Comparison of ENCODE assay signal across 8 mouse cellular contexts in the genomic region with DNA sequence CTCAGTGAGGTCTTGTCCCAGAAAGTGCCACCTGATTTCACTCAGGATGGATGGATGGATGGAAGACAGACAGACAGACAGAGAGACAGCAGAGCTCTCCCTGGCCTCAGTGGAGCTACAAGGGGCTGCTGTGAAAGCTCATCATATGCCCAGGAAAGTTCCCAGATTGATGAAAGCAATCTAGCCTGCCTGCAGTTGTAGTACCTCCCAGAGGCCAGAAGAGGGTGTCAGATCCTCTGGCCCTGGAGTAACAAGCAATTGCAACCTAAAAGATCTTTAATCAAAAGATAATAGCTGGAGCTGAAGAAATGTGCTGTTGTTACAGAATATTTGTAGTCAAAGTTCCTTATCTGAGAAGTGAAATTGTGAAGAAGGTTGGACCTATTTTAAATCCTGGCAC. TPM values are rescaled to one million over a fixed set of nuclear protein-coding genes. Genes with fewer than 3 reads are reported as not detected.
DNase-seq lines count a peak whose midpoint lies in the region; ATAC-seq and TF ChIP-seq lines count a peak whose summit lies in the region.

No protein-coding gene starts in this region.

- no peak overlapping the region for H3K4me3 ChIP-seq in heart, adult 2 months
- H3K4me3 ChIP-seq in heart, embryonic 11.5 days (ENCODE audit: low read depth, low read length) = no peak overlapping the region
- no peak overlapping the region for H3K4me3 ChIP-seq in lung, postnatal 0 days (ENCODE audit: low read depth, low read length)

- intact Hi-C loops in heart, adult 2 months (cut with DNase I) = no loop called here
- intact Hi-C loops in gastrocnemius, postnatal 14 days (cut with DNase I; ENCODE audit: low total_unique reads) = no loop called here

- no peaks in the 10 kb centered on the region for H3K27me3 ChIP-seq in heart, adult 2 months (ENCODE audit: control insufficient read depth, insufficient read depth, low read length)
- H3K27me3 ChIP-seq in heart, embryonic 11.5 days (ENCODE audit: control insufficient read depth, insufficient read depth, low read length) = no peaks in the 10 kb centered on the region
- no peaks in the 10 kb centered on the region for H3K27me3 ChIP-seq in lung, postnatal 0 days (replicated peaks; ENCODE audit: insufficient read depth, low read length)

- H3K79me2 ChIP-seq in heart, adult 2 months (replicated peaks; ENCODE audit: control insufficient read depth, insufficient read depth, low read length) = peaks cover 9% of the 10 kb centered on the region; the same call in 1 of the 2 replicates

- H3K4me2 ChIP-seq in heart, embryonic 11.5 days = no peak overlapping the region
- H3K4me2 ChIP-seq in lung, postnatal 0 days (replicated peaks; ENCODE audit: low read depth, low read length) = no peak overlapping the region

- no peak for ATAC-seq in heart, embryonic 11.5 days (replicated peaks; ENCODE audit: insufficient number of reproducible peaks, low FRiP score, low TSS enrichment)
- ATAC-seq in lung, postnatal 0 days = no peak

- no peak overlapping the region for H3K9ac ChIP-seq in heart, adult 2 months (ENCODE audit: low read depth, low read length)
- H3K9ac ChIP-seq in heart, embryonic 11.5 days (ENCODE audit: low read depth, low read length) = no peak overlapping the region
- H3K9ac ChIP-seq in lung, postnatal 0 days (replicated peaks; ENCODE audit: low read depth) = no peak overlapping the region

- DNase-seq in heart, adult 2 months = no peak
- DNase-seq in urinary bladder, postnatal 14 days (ENCODE audit: low spot score) = peak; percentile 31
- DNase-seq in urinary bladder, postnatal 10 days (ENCODE audit: low spot score) = no peak
- peak; percentile 48 for DNase-seq in embryo, embryonic 10 days (ENCODE audit: low spot score)
- DNase-seq in lung, postnatal 0 days (ENCODE audit: low spot score) = peak; percentile 44
- DNase-seq in yolk sac, embryonic 10.5 days (ENCODE audit: low spot score) = no peak
- no peak for DNase-seq in gastrocnemius, postnatal 14 days

- TF ChIP-seq POLR2A in heart, adult 2 months (IDR thresholded peaks at IDR 0.05; ENCODE audit: insufficient read depth, low read depth, low read length) = no peak

- H3K4me1 ChIP-seq in heart, adult 2 months (ENCODE audit: control insufficient read depth, insufficient read depth, low read length) = peaks cover 6% of the 10 kb centered on the region
- H3K4me1 ChIP-seq in heart, embryonic 11.5 days (ENCODE audit: control insufficient read depth, insufficient read depth, low read length) = no peaks in the 10 kb centered on the region
- H3K4me1 ChIP-seq in lung, postnatal 0 days (ENCODE audit: insufficient read depth, low read depth, low read length) = 0 out of 2 replicates have a peak, but pooled peaks cover 2% of the 10 kb centered on the region

- no peak for TF ChIP-seq EP300 in heart, adult 2 months (IDR thresholded peaks at IDR 0.05; ENCODE audit: insufficient read depth, low read depth, low read length)
- no peak for TF ChIP-seq EP300 in lung, postnatal 0 days (IDR thresholded peaks at IDR 0.05)

- H3K36me3 ChIP-seq in heart, adult 2 months (ENCODE audit: control insufficient read depth, insufficient read depth, low read length) = peaks cover 25% of the 10 kb centered on the region
- H3K36me3 ChIP-seq in heart, embryonic 11.5 days (ENCODE audit: control insufficient read depth, insufficient read depth, low read length) = peaks cover 6% of the 10 kb centered on the region; the same call in 1 of the 2 replicates
- peaks cover 9% of the 10 kb centered on the region; the same call in 1 of the 2 replicates for H3K36me3 ChIP-seq in lung, postnatal 0 days (ENCODE audit: insufficient read depth, low read length)

- no peaks in the 10 kb centered on the region for H3K9me3 ChIP-seq in heart, embryonic 11.5 days (replicated peaks; ENCODE audit: control insufficient read depth, low read length)
- H3K9me3 ChIP-seq in lung, postnatal 0 days (ENCODE audit: low read length) = no peaks in the 10 kb centered on the region

- peak; percentile 83 for TF ChIP-seq CTCF in heart, adult 2 months (IDR thresholded peaks at IDR 0.05)
- TF ChIP-seq CTCF in lung, postnatal 0 days (IDR thresholded peaks at IDR 0.05) = peak; percentile 84

- H3K27ac ChIP-seq in heart, adult 2 months = no peak overlapping the region
- H3K27ac ChIP-seq in heart, embryonic 11.5 days (ENCODE audit: low read depth, low read length) = no peak overlapping the region
- no peak overlapping the region for H3K27ac ChIP-seq in lung, postnatal 0 days (ENCODE audit: low read length)

RNA-seq across cellular contexts. Expression of a gene that starts 15.3 kb away (rescaled TPM):
- under 1 TPM in 1 of 2 experiments, not detected in 1; 0.14 TPM for total RNA-seq in heart, adult 2 months (2021)
- polyA plus RNA-seq in heart, adult 2 months (2012; rRNA removed) = 0.08 and 0.09 TPM in 2 replicates
- polyA plus RNA-seq in heart, embryonic 11.5 days (2014; fragmentation: Nextera tagmentation; extraction: Ambion mirVana) = 0.54 and 0.68 TPM in 2 replicates
- 2.8 and 3.5 TPM in 2 replicates for polyA plus RNA-seq in lung, postnatal 0 days (2015; fragmentation: Nextera tagmentation; extraction: Ambion mirVana)
- under 1 TPM in 1 of 2 experiments, not detected in 1; 0.13 TPM for total RNA-seq in gastrocnemius, postnatal 14 days (2021)

RNA-seq across cellular contexts. Expression of a gene that starts 22.3 kb away (rescaled TPM):
- 10 to 100 TPM; 26.2 to 27.2 TPM for total RNA-seq in heart, adult 2 months (2021)
- polyA plus RNA-seq in heart, adult 2 months (2012; rRNA removed) = 31.2 and 36.5 TPM in 2 replicates
- 47.8 and 49.6 TPM in 2 replicates for polyA plus RNA-seq in heart, embryonic 11.5 days (2014; fragmentation: Nextera tagmentation; extraction: Ambion mirVana)
- polyA plus RNA-seq in lung, postnatal 0 days (2015; fragmentation: Nextera tagmentation; extraction: Ambion mirVana) = 33.1 and 39.6 TPM in 2 replicates
- total RNA-seq in gastrocnemius, postnatal 14 days (2021) = 10 to 100 TPM; 21.0 to 21.2 TPM

RNA-seq across cellular contexts. Expression of a gene that starts 34.4 kb away (rescaled TPM):
- 10 to 100 TPM; 24.3 to 28.5 TPM for total RNA-seq in heart, adult 2 months (2021)
- polyA plus RNA-seq in heart, adult 2 months (2012; rRNA removed) = 98.0 and 104 TPM in 2 replicates
- polyA plus RNA-seq in heart, embryonic 11.5 days (2014; fragmentation: Nextera tagmentation; extraction: Ambion mirVana) = 46.6 and 47.4 TPM in 2 replicates
- 63.3 and 64.7 TPM in 2 replicates for polyA plus RNA-seq in lung, postnatal 0 days (2015; fragmentation: Nextera tagmentation; extraction: Ambion mirVana)
- total RNA-seq in gastrocnemius, postnatal 14 days (2021) = 10 to 100 TPM; 19.0 to 22.0 TPM

RNA-seq across cellular contexts. Expression of a gene that starts 56.8 kb away (rescaled TPM):
- 10 to 100 TPM; 13.3 to 16.0 TPM for total RNA-seq in heart, adult 2 months (2021)
- 32.2 and 32.3 TPM in 2 replicates for polyA plus RNA-seq in heart, adult 2 months (2012; rRNA removed)
- polyA plus RNA-seq in heart, embryonic 11.5 days (2014; fragmentation: Nextera tagmentation; extraction: Ambion mirVana) = 31.4 and 34.0 TPM in 2 replicates
- polyA plus RNA-seq in lung, postnatal 0 days (2015; fragmentation: Nextera tagmentation; extraction: Ambion mirVana) = 49.5 and 53.4 TPM in 2 replicates
- 10 to 100 TPM; 10.6 to 12.5 TPM for total RNA-seq in gastrocnemius, postnatal 14 days (2021)

Comparison
In these comparisons a context has a peak if more than half of its experiments do, and no peak if none do; other contexts are left out.
1. DNase-seq: peak in urinary bladder, postnatal 14 days (single experiment), embryo, embryonic 10 days (single experiment) and lung, postnatal 0 days (single experiment); none in heart, adult 2 months (0 of 2), urinary bladder, postnatal 10 days (single experiment), yolk sac, embryonic 10.5 days (single experiment) and gastrocnemius, postnatal 14 days (single experiment).